Mouse (Mus musculus): ENCODE results near the gene Cfap20.

The Cfap20 gene

GRCm38 (mm10) chr8:95434686-95435439 lies at the start of gene Cfap20:
Gene Cfap20, minus strand, starts transcription at chr8:95434869.
- DNase-seq = peak; percentile 100

- no peak for DNase-seq
Measured at GRCm38 (mm10) chr8:95470008-95470407, 35.3 kb upstream of the Cfap20 start.

GRCm38 (mm10) chr8:95468995-95469394 lies 34.3 kb upstream of the Cfap20 start:
- no peak for DNase-seq

GRCm38 (mm10) chr8:95466543-95466942 lies 31.9 kb upstream of the Cfap20 start:
- no peak for DNase-seq

GRCm38 (mm10) chr8:95452518-95452917 lies 17.8 kb upstream of the Cfap20 start:
- DNase-seq = no peak

- DNase-seq = no peak
Measured at GRCm38 (mm10) chr8:95450271-95450670, 15.6 kb upstream of the Cfap20 start.

- DNase-seq = no peak
Measured at GRCm38 (mm10) chr8:95447661-95448060, 13.0 kb upstream of the Cfap20 start.

- DNase-seq = no peak
Measured at GRCm38 (mm10) chr8:95445042-95445441, 10.4 kb upstream of the Cfap20 start.

- DNase-seq = peak; percentile 19 to 29
Measured at GRCm38 (mm10) chr8:95441491-95442039, 6.9 kb upstream of the Cfap20 start.

GRCm38 (mm10) chr8:95440168-95440709 lies 5.6 kb upstream of the Cfap20 start:
- no peak for DNase-seq

GRCm38 (mm10) chr8:95439421-95439820 lies 4.8 kb upstream of the Cfap20 start:
- no peak for DNase-seq

- no peak for DNase-seq
Measured at GRCm38 (mm10) chr8:95437341-95437992, 2.8 kb upstream of the Cfap20 start.

- DNase-seq = peak; percentile 17 to 29
Measured at GRCm38 (mm10) chr8:95435930-95436329, 1.3 kb upstream of the Cfap20 start.

GRCm38 (mm10) chr8:95435471-95435870 lies 802 bp upstream of the Cfap20 start:
- no peak for DNase-seq

GRCm38 (mm10) chr8:95434233-95434632 lies 436 bp downstream of the Cfap20 start:
- no peak for DNase-seq

- no peak for DNase-seq
Measured at GRCm38 (mm10) chr8:95433124-95433523, 1.5 kb downstream of the Cfap20 start.

- no peak for DNase-seq
Measured at GRCm38 (mm10) chr8:95432471-95432870, 2.2 kb downstream of the Cfap20 start.

- no peak for DNase-seq
Measured at GRCm38 (mm10) chr8:95429945-95430344, 4.7 kb downstream of the Cfap20 start.

GRCm38 (mm10) chr8:95427594-95428535 lies 6.8 kb downstream of the Cfap20 start:
- peak; percentile 76 to 78 for DNase-seq

GRCm38 (mm10) chr8:95426781-95427281 lies 7.8 kb downstream of the Cfap20 start:
- DNase-seq = no peak

- no peak for DNase-seq
Measured at GRCm38 (mm10) chr8:95424682-95425081, 10.0 kb downstream of the Cfap20 start.

GRCm38 (mm10) chr8:95422193-95422810 lies 12.4 kb downstream of the Cfap20 start:
- no peak for DNase-seq

All from B cell, adult 2 months (primary cell).